Mouse (Mus musculus) kidney, postnatal 36 days (tissue): ENCODE results near the gene Runx1.

Experiments
- DNase-seq, 2 experiments: peaks; one replicate each; pipeline ENCODE4 v3.0.0; 2021 to 2022; ENCODE audit warnings: mixed read lengths in 2 of 2

Runx1 gene

GRCm38 (mm10) chr16:92825204-92825843 lies 625 bp downstream of the Runx1 start:
- no peak for DNase-seq

- no peak for DNase-seq
Observed at GRCm38 (mm10) chr16:92824723-92825203, 1.2 kb downstream of the Runx1 start.

GRCm38 (mm10) chr16:92824003-92824722 lies 1.8 kb downstream of the Runx1 start:
- DNase-seq, result no peak

DNA sequence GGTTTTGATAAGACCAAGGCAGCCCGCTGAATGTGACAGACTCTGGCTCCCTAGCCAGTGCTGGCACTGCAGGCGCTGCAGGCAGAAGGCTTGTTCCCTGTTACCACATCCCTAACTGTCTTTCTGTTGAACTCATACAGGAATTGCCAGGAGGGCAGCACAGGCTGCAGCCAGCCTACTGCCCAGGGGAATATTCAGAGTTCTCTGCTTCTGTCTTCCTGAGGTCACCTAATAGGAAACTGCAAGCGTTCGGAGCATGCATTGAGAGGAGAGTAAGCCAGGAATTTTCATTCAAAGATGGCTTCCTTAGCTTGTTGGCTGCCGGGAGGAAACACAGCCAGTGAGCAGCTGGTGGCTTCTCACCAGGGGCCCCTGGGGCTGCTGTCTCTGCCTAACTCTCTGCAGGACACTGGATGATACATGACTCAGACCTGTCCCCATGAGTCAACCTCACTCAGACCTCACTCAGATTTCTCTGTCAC lies 2.5 kb downstream of the Runx1 start:
- DNase-seq, result no peak

DNA sequence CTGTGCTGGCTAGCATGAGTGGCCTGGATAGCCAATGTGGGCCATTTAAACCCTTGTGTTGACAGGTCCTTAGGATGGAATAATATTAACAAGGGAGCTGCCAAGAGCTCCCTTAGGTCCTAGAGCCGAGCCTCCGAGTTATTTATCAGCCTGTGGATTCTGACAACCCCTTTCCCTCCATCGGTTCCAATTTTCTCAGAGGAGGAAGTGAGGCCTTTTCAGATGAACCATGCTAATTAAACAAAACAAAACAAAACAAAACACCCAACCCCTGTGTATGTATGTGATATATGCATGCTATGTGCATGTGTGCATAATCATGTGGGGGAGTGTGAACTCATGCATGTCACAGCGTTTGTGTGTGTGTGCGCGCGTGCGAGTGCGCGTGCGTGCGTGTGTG lies 3.3 kb downstream of the Runx1 start:
- no peak for DNase-seq

DNA sequence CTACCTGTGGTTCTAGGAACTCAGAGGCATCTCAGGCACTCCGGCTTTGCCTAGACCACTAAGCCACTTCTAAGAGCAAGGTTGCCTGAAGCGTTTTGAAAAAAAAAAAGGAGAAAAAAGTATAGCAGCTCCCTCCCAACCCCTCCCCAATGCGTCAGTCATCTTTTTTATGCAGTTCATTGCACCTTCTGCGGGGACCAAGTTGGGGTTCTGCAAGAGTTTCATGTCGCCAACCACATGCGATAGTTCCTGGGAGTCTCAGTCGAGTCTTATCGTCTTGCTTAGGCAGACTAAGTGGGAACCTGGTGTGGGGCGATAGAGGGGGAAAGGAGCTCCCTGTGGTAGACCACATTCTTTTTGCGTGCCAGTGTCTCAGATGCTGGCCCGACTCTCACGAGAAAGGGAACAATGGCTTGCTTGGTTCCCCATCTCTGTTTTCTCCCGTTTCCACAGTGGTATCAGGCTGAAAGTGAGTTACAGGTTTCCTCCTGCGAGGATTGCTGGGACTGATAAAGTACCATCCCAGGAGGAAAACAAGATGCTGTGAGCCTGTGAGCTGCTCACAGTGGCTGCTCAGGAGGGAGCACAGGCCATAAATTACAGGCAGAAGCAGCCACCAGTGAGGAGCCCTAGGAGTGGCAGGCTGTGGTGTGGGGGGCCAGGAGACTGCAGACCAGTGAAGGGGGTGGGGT lies 3.9 kb downstream of the Runx1 start:
- DNase-seq, result no peak

- DNase-seq, result no peak
Observed at GRCm38 (mm10) chr16:92821596-92821937, 4.4 kb downstream of the Runx1 start.

DNA sequence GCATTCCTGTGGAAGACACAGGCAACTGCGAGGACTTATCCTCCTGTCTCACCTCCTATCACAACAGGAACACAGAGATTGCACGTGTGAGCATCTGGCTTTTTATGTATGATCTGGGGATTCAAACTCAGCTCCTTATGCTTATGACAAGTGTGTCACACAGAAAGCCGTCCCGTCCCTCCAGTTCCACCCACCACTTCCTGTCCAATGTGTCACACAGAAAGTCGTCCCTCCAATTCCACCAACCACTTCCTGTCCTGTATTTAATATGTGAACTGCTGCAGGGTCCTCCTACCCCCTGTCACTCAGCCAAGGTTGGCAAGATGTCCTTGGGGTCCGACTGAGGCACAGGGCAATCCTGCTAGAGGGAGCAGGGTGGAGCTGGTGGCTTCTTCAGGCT lies 5.5 kb downstream of the Runx1 start:
- DNase-seq, result no peak

DNA sequence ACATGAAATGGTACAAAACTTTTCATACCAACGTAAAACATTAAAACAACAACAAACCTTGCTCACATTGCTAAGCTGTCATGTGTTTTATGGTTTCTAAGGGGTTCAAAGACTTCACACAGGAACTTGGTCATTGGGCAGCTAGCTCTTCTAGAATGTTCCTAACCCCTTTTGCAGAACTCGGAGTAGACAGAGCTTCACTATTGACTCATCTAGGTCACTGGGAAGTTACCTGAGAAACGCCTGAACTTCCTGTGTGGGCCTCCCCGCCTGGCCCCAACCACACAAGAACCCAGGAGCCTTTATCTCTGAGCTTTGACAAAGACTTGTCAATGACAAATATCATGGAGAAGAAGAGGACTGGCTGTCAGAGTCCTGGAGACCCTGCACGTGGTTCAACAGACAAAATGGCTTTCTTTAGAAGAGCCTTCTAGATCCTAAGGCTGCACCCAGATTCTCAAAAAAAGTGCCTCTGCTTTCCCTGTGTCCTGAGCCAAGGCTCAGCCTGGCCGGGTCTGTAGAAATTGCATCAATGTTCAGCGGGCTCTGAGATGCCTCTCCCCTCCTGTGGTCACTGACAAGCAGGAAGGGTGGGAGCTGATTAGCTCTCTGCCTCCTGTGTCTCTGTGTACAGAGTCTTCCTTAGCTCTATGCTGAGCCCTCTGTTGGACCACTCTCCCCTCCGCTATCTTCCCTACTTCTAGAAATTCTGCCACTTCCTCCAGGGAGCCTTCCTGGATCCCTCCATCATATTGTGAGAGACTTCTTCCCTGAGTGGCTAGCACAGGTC lies 7.3 kb downstream of the Runx1 start:
- DNase-seq, result no peak

DNA sequence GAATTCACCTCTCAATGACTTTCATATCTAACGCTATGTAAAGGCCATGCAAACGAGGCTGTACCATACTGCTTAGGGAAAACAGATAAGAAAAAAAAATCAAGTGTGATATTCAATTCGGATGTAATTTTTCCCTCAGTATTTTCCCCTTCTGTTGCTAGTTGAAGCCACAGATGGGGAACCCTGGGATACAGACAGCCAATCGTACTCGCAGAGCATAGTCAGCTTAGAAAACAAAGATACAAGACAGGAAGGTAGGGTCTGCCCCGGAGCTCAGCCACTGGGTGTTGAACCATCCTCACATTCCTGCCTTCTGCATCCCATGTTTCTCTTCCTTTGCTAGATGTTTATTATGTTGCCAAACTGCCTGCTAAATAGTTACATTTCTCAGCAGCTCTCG lies 9.9 kb downstream of the Runx1 start:
- DNase-seq, result no peak

GRCm38 (mm10) chr16:92815195-92815527 lies 10.8 kb downstream of the Runx1 start:
- DNase-seq, result no peak

- no peak for DNase-seq
Observed at GRCm38 (mm10) chr16:92814366-92815194, 11.4 kb downstream of the Runx1 start.

DNA sequence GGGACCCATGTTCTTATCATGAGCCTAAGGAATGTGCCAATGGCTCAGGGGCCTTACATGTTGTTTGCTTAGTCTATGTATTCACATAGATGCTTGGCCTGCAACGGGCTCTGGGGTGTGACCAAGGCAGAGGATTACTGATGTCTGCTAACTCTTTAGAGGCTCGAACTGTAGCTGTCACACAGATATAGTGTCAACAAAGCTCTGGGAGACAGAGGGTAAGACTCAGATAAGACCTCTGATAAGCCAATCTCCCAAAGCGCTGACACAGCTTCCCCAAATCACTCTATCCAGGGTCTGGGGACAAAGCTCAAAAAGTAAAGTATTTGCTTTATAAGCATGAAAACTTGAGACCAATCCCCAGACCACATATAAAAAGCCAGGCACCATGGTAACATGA lies 13.5 kb downstream of the Runx1 start:
- DNase-seq, result no peak

DNA sequence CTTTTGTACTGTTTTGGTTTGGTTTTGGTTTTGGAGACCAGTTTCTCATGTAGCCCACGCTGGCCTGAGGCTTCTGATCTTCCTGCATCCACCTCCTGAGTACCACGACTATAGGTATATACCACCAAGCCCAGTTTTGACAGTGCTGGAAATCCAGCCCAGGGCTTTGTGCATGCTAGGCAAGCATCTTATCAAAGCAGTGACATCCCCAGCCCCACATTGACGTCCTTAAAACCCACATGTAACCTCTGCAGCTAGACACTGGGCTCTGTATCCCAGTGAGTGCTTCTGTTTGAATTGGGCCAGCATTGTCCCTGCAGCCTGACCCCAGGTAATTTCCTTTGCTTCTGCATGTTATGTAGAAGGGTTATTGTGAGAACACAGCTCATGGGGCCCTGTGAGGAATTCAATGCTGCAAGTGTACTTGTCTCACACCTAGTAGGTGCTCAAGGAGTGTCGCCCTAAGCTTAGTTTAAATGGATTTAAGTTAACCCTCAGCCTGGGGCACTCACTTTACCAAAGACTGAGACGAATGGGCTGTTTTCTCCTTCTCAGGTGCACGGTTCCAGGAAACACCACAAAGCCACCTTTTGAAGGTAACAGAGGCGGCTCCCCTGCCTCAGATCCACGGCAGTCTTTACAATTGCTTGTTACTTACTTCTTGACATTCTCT lies 15.2 kb downstream of the Runx1 start:
- DNase-seq, result no peak

DNA sequence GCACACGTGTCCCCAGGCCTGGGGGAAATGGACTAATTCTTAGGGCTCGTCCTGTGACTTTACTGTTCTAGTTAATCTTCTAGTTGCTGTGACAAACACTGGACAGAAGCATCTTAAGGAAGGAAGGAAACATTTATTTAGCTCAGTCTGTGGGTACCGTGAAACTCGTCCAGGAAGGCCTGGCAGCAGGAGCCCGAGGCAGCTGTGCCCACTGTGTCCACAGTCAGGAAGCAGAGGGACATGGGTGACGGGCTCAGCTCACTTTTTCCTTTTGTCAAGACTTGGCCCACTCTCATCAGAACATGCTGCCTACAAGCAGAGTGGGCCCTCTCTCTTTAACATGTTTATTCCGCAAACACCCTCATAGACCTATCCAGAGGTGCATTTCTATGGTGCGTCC lies 18.2 kb downstream of the Runx1 start:
- DNase-seq, result no peak

DNA sequence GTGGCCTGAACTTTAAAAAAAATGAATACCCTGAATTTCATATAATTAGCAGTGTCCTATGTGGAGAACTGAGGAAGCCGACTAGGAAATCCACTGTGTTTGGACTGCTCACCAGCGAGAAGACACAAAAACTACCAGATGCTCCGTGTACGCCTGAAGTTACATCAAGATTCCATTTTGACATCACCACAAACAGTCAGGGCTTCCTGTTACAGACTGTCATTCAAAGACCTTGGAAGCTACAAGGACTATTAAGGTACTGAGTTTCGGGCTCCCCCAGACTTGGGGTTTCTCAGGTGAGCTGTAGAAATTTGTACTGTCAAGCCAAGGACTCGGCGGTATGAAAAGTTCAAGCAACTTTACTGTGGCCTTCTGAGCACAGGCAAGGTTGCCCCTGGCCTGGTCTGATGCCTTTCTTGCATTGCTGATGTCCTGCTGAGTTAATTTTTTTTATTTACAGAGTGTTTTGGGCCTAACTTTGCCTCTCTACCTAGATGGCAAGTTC lies 22.8 kb downstream of the Runx1 start:
- DNase-seq, result no peak

DNA sequence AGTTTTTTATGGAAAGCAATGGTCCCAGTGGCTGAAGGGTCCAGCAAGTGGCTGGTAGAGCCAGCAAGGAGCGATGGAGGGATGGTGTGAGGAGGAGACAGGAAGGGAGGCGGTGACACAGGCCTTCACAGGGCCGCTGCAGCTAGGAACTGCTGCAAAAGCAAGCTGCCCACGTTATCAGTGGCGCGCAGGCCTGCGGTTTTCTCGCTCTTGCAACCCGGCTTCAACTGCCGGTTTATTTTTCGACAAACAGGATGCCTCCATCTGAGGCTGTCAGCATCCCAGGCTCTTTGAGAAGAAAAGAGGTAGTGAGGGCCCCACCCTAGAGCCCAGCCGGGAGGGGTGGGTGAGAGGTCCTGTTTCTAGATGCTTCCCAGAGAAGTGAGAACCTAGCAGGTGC lies 24.4 kb downstream of the Runx1 start:
- no peak for DNase-seq

- no peak for DNase-seq
Observed at GRCm38 (mm10) chr16:92800845-92801244, 25.1 kb downstream of the Runx1 start.

- no peak for DNase-seq
Observed at GRCm38 (mm10) chr16:92799940-92800339, 26.0 kb downstream of the Runx1 start.

- DNase-seq, result no peak
Observed at GRCm38 (mm10) chr16:92794197-92794596, 31.8 kb downstream of the Runx1 start.

DNA sequence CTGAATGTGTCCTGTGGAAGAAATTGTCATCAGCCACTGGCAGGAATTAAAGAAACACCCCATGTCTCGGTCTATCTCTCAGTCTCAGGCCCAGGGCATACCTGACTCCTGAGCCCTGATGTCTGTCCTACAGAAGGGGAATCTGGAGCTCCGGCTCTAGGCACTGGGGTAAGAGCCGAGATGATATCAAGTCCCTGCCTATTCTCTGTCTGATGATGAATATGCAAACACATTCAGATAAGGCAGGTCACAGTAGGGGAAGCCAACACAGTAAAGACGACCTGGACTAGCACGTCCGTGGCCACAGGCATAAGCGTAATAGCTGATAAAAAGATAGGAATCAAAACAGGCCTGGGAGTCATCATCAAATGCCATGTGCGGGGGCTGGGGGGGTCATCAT lies 32.2 kb downstream of the Runx1 start:
- no peak for DNase-seq

GRCm38 (mm10) chr16:92792905-92793304 lies 33.0 kb downstream of the Runx1 start:
- no peak for DNase-seq
